In genomic region chr11:71346024-71346423, GRCm38 (mm10) we compare ENCODE assay signal across 9 mouse cellular contexts.
DNase-seq lines count a peak whose midpoint lies in the region; ATAC-seq and TF ChIP-seq lines count a peak whose summit lies in the region.
"Had no signal": no experiment of that assay in that cellular context is flagged by ENCODE, and none has a peak within 500 bp of the region (broad histone marks: within the 10 kb centered on the region; RNA-seq: fewer than 3 reads in every experiment).

No protein-coding gene starts in this region.

- TF ChIP-seq CTCF in kidney, postnatal 0 days (IDR thresholded peaks at IDR 0.05; ENCODE audit: low read depth): peak; percentile 64

- no peak overlapping the region for H3K27ac ChIP-seq in kidney, postnatal 0 days
- no peak overlapping the region for H3K27ac ChIP-seq in midbrain, embryonic 14.5 days (replicated peaks; ENCODE audit: low read depth, low read length)
- H3K27ac ChIP-seq: midbrain, embryonic 12.5 days had no signal

- H3K4me2 ChIP-seq in kidney, postnatal 0 days (ENCODE audit: low read length): no peak overlapping the region
- H3K4me2 ChIP-seq in midbrain, embryonic 14.5 days (ENCODE audit: low read length): no peak overlapping the region
- H3K4me2 ChIP-seq: midbrain, embryonic 12.5 days had no signal

- H3K36me3 ChIP-seq in kidney, postnatal 0 days (ENCODE audit: insufficient read depth, low read length): no peaks in the 10 kb centered on the region
- H3K36me3 ChIP-seq in midbrain, embryonic 14.5 days (ENCODE audit: control insufficient read depth, insufficient read depth, low read length): no peaks in the 10 kb centered on the region
- H3K36me3 ChIP-seq: midbrain, embryonic 12.5 days had no signal

- H3K4me1 ChIP-seq in kidney, postnatal 0 days (replicated peaks; ENCODE audit: insufficient read depth, low read length): no peaks in the 10 kb centered on the region
- no peaks in the 10 kb centered on the region for H3K4me1 ChIP-seq in midbrain, embryonic 14.5 days (ENCODE audit: control insufficient read depth, insufficient read depth, low read length)
- H3K4me1 ChIP-seq: midbrain, embryonic 12.5 days had no signal

- 44% methylated on average over 3 of the region's 3 CpGs for WGBS in kidney, postnatal 0 days
- 29% methylated on average over 3 of the region's 3 CpGs for WGBS in midbrain, embryonic 14.5 days

- ATAC-seq in kidney, postnatal 0 days (replicated peaks; ENCODE audit: low FRiP score, low read depth): no peak
- no peak for ATAC-seq in midbrain, embryonic 14.5 days (ENCODE audit: low FRiP score, low TSS enrichment)
- ATAC-seq in megakaryocyte-erythroid progenitor cell, adult 5-6 weeks (replicated peaks; ENCODE audit: low FRiP score, low TSS enrichment, poor library complexity, severe bottlenecking): no peak

- no peak overlapping the region for H3K4me3 ChIP-seq in kidney, postnatal 0 days (replicated peaks; ENCODE audit: low read depth, low read length)
- no peak overlapping the region for H3K4me3 ChIP-seq in midbrain, embryonic 14.5 days (replicated peaks; ENCODE audit: low read depth, low read length)
- H3K4me3 ChIP-seq: midbrain, embryonic 12.5 days had no signal

- H3K9ac ChIP-seq in kidney, postnatal 0 days (ENCODE audit: low read depth, low read length): no peak overlapping the region
- H3K9ac ChIP-seq in midbrain, embryonic 14.5 days (replicated peaks; ENCODE audit: low read length): no peak overlapping the region
- H3K9ac ChIP-seq: midbrain, embryonic 12.5 days had no signal

- H3K9me3 ChIP-seq in kidney, postnatal 0 days (replicated peaks; ENCODE audit: low read length): no peaks in the 10 kb centered on the region
- no peaks in the 10 kb centered on the region for H3K9me3 ChIP-seq in midbrain, embryonic 14.5 days (ENCODE audit: control insufficient read depth, low read length)
- H3K9me3 ChIP-seq: midbrain, embryonic 12.5 days had no signal

- no peaks in the 10 kb centered on the region for H3K27me3 ChIP-seq in kidney, postnatal 0 days (ENCODE audit: insufficient read depth, low read length)
- H3K27me3 ChIP-seq in midbrain, embryonic 14.5 days (ENCODE audit: control insufficient read depth, insufficient read depth, low read length): no peaks in the 10 kb centered on the region
- H3K27me3 ChIP-seq: midbrain, embryonic 12.5 days had no signal

- DNase-seq in embryo, embryonic 11 days: peak; percentile 20
- no peak for DNase-seq in embryo, embryonic 10 days (ENCODE audit: low spot score)
- DNase-seq in lung, postnatal 36 days: peak; percentile 1
- no peak for DNase-seq in lung, adult 18-20 months
- peak; percentile 72 for DNase-seq in kidney, postnatal 0 days (ENCODE audit: low spot score)
- peak; percentile 85 for DNase-seq in midbrain, embryonic 14.5 days
- DNase-seq in spleen, adult 12 weeks (ENCODE audit: low spot score): no peak

Comparison
In these comparisons a context has a peak if more than half of its experiments do, and no peak if none do; other contexts are left out.
1. DNase-seq: peak in embryo, embryonic 11 days (single experiment), lung, postnatal 36 days (single experiment), kidney, postnatal 0 days (single experiment) and midbrain, embryonic 14.5 days (single experiment); none in embryo, embryonic 10 days (single experiment), lung, adult 18-20 months (0 of 2) and spleen, adult 12 weeks (single experiment).